Mouse (Mus musculus) C2C12 (cell line): ENCODE measurements around the gene Ablim2.

Experiments used
- CTCF ChIP-seq: IDR thresholded peaks from one replicate; pipeline ENCODE4 v1.5.1; 2011; ENCODE audit not compliant: control insufficient read depth, insufficient read depth, insufficient read length
- MAX ChIP-seq: IDR thresholded peaks from one replicate; pipeline ENCODE4 v1.6.1; 2011; ENCODE audit warnings: mild to moderate bottlenecking, control low read depth
- MYOD1 ChIP-seq: IDR thresholded peaks from one replicate; pipeline ENCODE4 v1.6.1; 2011; ENCODE audit warnings: low read depth; ENCODE audit not compliant: control insufficient read depth, insufficient read length
- USF1 ChIP-seq: IDR thresholded peaks from one replicate; pipeline ENCODE4 v1.6.1; 2011; ENCODE audit warnings: low read depth, mild to moderate bottlenecking, control low read depth, moderate library complexity

DNA sequence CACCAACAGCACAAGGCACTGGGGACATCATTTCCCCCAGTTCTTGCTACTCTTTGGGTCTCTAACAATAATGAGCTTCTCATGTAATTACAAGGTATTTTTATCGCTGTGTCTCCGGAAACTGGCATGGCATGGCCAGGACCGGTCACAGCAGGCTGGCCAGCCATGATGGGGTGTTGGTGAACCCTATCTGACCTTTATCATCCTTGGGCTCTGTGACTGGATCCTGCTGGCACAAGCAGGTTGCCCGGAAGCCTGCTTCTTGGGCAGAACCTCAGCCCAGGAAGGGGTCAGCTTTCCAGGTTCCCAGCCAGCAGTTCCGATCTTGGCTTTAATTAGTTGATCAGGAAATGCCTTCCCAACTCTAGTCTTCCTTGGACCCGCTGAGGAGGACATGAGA is 31.0 kb downstream of the Ablim2 start:
- TF ChIP-seq CTCF, result no peak
- TF ChIP-seq USF1, result no peak
- TF ChIP-seq MAX, result no peak
- TF ChIP-seq MYOD1, result no peak
